Mouse (Mus musculus): ENCODE measurements around the gene Arhgef12.

Arhgef12 gene

DNA sequence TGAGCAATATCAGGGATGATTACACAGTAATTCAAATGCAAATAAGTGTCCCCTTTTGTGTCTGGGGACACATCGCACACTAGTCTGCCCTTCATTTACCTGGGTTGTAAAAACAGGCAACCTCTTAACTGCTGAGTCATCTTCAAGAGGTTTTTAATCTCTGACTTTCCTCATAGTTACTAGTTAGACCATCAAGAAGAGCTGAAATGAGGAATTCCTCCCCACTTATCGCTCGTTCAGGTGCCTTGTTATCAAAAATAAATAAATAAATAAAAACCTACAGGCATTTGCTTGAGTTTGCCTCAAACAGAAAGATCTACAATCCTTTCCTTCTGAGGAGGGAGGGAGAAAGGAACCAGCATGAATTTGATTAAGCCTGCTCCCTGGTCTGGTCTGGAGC, 1.7 kb upstream of the Arhgef12 start:
- DNase-seq (ENCODE audit: low spot score) = no peak

DNA sequence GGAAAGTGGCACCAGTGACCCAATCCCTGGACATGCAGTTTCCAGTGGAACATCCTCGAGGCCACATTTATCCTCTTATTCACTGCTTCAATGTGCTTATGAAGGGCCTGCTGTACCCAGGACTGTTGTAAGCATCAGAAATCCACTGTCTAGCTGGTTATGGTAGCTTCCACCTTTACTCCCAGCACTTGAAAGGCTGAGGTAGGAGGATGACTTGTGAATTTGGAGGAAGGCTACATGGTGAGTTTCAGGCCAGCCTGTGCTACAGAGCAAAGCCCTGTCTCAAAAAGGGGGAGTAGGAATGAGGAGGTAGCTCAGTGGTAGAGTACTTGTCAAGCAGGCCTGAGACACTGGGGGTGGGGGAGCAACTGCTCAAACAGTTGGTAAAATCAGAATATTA, 1.0 kb upstream of the Arhgef12 start:
- no peak for DNase-seq (ENCODE audit: low spot score)

DNA sequence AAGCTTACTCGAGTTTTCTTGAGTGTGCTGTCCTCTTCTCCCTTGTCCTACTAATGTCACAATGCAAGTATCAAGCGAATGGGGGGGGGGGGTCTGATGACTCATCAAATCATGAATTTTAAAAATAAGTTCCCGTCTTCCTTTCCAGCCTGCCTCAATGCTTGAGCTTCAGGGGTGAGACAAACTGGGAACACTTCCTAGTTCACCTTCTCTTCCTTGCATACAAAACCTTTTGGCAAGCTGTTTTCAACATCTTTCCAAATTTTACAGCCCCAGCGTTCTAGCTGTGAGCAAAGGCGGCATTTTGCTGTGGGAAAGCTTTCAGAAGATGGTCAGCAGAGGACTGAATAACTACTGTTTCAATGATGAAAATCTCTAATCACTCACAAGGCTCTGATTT, 516 bp upstream of the Arhgef12 start:
- no peak for DNase-seq (ENCODE audit: low spot score)

DNA sequence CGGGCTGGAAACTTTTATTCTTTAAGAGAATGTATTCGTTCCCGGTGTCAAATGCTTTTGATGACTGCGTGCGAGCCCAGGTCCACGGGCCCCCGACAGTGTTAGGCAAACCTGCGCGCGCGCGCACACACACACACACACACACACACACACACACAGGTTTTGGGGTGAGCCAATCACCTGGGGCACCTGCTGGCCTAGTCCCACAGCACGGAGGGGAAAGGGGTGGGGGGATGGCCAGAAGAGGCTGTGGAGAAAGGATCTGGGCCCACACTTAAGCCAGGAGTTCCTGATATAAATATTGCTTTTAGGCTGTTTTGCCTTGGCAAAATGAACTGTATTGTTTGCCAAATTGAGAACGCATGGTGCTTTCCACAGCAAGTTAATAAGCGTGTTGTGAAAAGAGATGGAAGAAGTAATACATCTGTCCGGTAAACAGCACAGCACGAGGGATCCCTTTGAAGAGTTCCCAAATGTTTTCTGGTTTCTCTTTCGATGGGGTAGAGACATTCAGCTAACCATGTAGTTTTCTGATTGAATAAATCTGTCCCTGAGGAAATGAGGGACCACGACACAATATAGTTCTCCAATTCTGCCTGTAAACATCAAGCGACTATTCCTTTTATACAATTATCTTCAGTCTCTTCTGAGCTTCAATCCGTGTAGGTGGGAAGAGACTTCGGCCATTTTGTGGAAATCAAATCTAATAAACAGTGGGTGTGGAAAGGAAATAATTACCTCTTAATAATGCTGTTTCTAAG, 433 bp downstream of the Arhgef12 start:
- DNase-seq (ENCODE audit: low spot score) = peak; percentile 34

DNA sequence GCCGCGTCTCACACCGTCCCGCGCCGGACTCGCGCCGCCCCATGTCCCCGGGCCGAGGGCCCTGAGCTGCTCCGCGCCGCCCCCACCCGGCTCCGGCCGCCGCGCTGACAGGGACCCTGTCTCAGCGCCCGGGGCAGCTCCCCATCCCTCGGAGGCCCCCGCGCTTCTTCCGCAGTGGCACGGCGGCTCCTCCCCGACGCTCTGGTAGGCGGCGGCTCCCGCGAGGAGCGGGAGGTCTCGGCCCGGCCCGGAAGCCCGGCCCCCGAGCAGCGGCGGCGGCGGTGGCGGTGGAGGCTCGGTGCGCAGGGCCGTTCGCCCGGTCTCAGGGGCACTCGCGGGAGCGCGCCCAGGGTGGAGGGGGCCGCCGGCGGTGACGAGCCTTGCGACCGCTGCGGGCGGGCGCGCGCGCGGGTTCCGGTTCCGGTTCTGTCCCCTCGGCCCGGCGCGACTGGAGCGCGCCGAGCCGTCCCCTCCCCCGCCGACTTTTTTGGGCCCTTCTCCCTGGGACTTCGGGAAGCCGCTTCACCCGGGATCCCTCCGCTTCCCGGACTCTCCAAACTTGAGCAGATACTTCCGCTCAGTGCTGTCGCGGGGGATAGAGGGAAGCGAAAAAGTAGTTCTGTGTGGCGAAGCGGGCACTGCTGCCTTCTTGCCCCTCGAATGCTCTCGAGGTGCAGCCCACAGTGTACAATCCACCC, 1.2 kb downstream of the Arhgef12 start:
- peak; percentile 59 for DNase-seq (ENCODE audit: low spot score)

DNA sequence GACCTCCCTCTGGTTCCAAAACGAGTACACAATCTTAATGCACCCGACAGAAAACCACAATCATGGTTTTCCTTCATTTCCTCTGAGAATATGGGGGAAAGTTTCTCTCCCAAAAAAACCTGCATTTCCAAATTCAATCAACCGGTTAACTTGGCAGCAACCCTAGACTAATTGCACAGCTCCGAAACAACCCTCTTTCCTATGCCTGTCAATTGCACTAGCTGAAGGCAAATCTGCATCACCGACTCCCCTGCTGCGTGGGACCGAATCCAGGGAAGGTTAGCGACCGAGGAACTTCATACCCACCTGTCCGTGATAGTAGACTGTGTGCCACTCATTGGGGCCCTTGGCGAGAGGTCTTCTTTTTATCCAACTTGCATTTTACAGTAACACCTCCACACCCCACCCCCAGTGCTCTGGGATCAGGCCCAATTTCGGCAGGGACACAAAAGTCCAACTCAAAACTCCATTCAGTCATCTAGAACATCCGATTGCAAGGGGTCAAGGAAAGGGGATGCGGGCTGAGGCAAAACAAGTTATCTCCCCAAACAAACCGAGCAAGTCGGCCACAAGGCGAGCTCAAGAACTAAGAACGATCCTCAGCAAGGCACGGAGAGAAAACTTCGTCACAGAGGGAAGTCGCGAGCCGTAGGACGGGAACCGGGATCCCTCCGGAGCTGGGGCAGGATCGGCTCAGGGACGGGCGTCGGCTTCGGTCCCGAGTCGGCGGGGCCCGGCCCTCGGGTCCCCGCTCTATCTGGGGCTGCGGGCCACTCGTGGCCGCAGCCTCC, 2.0 kb downstream of the Arhgef12 start:
- peak; percentile 6 for DNase-seq (ENCODE audit: low spot score)

DNA sequence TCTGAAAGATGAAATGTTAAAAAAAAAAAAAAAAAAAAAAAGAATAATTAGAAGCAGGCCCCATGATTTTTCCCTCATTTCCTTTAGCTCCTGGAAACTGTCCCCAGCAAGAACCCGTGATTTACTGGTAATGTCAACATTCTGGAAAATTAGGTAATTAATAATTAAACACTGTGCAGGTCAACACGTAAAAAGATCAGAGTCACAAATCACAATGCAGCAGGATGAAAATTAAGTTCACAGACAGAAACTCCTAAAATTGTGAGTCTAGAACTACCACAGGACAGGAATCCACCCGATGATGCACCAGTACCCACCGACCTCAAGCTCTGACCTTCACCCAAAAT, 2.5 kb downstream of the Arhgef12 start:
- no peak for DNase-seq (ENCODE audit: low spot score)

DNA sequence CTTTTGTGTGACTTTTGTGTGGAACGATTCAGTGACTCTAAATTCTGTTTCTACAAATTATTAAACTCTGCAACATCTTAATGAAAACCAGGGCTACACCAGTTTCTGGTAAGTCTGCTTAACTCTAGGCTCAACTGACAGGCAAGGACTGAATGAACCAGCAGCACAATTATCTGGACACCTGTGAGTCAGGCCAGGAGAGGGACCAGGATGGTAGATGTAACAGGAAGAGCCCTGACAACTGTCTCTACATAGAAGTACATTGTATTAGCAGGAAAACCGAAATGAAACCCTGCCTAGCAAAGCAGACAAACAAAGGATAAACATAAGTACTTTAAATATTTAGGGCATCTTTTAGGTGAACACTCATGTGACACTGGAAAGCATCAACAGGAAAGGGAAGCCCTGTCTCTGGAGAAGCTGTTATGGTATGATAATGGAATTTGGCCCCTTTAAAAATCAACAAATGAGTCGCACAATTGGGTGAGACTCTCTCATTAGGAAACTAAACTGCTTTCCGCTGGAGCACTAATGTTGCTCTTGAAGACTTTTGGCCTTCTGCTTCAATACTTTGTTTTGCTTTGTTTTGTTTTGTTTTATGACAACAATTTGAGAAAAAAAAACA, 3.3 kb downstream of the Arhgef12 start:
- DNase-seq (ENCODE audit: low spot score) = no peak

DNA sequence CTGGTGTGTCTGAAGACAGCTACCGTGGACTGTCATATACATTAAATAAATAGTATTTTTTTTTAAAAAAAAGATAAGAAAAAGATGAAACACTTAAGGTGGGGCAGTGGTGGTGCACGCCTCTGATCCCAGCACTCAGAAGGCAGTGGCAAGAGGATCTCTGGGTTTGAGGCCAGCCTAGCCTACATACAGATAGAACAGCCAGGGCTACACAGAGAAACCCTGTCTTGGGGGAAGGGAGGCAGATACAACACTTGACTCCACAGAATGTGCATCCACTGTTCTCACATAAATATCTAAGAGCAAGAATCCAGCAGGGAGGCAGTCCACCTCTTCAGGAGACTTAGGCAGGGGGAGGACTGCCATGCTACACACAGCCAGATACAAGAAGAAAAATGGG, 4.1 kb downstream of the Arhgef12 start:
- DNase-seq (ENCODE audit: low spot score) = no peak

DNA sequence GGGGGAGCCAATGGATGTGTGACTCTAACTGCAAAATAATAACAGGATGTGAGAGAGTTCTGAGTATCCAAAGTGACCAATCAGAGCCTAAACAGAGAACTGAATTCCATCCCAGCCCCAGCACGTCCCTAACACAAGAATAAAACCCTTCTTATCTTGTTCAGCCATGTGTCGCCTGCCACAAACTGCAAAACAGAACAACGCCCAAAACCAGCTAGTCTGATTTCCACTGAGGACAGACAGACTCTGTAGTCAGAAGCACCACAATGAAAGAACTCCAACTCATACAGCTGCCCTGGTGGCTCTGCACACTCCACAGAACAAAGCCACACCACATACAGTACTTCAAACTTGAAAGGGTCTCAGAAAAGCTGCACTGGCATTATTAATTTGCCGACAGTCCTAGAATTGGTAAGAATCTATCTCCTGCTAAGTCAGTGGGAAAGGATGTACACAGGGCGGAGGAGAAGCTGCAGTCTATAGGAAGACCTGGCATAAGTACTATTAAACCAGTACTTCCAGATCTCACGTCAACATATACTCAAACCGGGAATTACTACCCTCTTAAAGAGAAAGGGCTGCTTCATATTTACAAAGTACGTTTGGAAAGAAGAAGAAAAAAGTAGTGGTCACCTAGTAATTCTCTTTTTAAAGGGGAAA, 5.0 kb downstream of the Arhgef12 start:
- DNase-seq (ENCODE audit: low spot score) = no peak

DNA sequence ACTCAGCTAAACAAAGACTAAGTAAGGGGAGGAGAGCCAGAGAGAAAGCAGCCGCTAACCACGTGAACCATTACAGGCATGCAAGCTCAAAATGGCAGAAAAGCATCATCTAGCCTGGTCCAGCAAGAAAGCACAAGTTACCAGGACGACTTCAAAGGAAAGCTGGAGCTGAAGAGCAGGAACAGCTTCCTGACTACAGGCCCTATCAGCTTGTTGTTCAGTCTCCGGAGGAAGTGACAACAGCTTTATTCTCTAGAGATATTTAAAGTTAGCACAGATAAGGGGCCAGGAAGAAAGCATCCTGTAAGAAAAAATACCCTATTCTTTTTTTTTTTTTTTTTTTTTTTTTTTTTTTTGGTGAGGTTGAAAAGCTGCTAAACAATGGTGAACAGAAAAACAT, 8.1 kb downstream of the Arhgef12 start:
- no peak for DNase-seq (ENCODE audit: low spot score)

DNA sequence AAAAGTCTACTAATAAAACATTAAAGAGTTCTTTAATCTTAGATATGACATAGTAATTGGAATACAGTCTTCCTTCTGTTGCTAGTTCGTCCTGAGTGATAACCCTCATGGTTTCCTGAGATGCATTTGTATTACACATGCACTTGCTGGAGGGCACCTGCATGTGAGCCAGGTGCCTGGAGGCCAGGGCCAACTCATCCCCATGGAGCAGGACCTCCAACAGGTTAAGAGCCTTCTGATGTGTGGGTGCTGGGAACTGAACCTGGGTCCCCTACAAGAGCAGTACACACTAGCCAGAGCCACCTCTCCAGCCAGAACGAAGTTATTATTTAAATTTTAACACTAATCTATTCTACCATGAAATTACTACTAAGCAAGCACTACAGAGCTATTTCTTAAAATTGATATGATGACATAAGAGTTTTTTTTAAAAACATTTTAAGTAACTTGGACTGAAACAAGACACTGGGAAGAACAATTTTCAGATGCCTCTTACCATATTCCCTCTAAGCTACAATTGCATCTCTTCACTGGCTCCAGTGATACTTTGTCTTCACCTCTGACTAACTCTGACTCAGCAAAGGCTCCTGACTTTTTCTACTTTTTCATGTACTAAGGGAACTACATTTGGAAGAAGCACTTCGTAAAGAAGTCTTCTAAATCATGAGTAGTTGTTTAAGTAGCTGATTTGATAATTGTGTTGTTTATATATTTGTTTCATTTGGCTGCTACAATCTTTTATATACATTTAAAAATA, 9.1 kb downstream of the Arhgef12 start:
- no peak for DNase-seq (ENCODE audit: low spot score)

DNA sequence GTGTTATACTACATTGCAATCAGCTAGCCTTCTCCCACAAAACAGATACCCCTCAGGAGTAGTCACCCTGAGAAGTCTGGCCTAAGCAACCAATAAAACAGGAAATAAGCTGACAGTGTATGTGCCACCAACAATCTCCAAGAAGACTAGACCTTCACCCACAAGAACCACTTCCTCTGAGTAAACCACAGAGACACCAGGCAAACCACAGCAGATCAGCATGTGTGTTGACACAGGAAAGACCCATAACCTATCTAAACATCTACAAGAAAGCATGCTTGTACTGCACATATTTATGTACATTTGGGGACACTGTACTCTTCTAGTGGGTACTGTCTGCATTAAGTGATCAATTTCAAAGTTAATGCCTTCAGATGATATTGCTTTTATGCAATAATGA, 10.7 kb downstream of the Arhgef12 start:
- DNase-seq (ENCODE audit: low spot score) = peak; percentile 75

DNA sequence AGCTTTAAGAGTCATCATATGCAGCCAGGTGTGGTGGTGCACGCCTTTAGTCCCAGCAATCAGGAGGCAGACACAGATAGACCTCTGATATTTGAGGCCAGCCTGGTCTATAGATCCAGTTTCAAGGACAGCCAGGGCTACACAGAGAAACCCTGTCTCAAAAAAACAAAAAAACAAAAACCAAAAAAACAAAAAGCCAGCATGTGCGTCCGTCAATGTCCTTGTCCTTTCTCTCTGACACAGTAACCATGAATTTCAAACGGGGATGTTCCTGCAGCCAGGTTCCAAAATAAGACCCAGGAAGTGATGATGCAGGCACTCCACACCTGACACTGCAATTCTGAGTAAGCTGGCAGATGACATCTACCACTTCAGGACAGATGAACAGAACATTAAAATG, 12.2 kb downstream of the Arhgef12 start:
- DNase-seq (ENCODE audit: low spot score) = no peak

DNA sequence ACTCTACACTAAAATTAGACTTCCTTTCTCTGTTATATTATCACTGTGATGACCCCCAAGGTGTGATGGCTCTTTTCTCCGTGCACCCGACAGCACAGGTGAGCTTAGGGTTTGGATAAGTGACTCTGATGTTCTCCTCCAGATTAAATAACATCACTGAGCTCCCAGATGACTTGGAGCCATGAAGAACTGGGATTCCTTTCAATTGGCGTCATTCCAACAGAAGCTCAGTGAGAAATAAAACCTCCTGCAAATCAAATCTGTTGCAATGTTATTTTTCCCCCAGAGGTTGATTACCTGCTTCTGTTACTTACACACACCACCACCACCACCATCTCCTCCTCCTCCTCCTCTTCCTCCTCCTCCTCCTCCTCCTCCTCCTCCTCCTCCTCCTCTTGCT, 13.2 kb downstream of the Arhgef12 start:
- no peak for DNase-seq (ENCODE audit: low spot score)

DNA sequence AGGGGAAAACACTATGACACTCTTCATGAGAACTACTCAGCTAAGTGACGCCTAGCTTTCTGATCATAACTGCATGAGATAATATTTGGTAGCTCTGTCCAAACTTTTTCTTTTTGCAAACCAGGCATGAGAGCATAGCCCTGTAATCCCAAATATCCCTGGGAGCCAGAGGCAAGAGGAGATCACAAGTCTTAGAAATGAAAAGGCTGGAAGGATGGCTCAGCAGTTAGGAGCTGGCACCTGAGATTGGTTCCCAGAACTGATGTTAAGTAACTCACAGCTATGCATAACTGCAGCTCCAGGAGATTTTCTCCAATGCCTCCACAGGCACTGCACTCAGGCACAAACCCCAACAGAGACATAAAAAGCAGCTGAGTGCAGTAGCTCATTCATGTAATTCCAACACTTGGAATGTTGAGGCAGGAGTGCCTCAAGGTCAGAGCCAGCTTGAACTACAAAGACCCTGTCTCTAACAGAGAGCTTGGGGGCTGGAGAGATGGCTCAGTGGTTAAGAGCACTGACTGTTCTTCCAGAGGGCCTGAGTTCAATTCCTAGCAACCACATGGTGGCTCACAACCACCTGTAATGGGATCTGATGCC, 21.3 kb downstream of the Arhgef12 start:
- DNase-seq (ENCODE audit: low spot score) = no peak

DNA sequence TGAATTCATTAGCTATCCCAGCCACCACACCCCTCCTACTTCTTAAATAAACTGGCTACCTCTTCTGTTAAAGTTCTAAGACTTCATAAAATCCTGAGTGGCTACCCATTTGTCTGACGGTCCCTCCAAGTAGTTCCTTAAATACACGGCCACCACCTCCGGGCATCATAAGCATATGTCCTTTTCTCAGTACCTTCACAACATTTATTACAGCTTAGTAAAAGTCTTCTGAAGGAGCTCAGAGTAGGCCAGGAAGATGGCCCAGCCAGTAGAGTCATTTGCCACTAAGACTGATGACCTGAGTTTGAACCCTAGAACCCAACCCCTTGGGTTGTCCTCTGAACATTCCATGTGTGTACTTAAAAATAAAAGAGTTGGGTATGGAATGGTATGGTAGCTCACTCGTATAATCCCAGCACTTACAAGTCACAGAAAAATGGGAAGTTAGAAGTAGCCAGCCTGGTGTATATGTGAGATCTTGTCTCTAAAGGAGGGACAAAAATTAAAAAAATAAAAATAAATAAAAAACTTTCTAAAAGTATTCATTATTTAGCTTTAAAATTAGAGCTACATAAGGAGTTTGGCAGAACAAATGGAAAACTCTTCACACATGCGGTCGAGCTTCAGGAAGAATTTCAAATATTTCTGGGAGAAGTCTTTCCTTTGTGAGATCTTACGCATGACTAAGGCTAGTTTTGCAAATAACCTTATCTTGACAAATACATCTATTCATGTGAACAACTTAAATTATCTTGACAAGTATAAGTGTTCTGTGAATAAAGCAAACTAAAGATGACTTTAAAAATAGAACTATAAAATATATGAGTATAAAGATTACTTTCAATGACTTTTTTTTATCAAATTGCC, 22.3 kb downstream of the Arhgef12 start:
- no peak for DNase-seq (ENCODE audit: low spot score)

DNA sequence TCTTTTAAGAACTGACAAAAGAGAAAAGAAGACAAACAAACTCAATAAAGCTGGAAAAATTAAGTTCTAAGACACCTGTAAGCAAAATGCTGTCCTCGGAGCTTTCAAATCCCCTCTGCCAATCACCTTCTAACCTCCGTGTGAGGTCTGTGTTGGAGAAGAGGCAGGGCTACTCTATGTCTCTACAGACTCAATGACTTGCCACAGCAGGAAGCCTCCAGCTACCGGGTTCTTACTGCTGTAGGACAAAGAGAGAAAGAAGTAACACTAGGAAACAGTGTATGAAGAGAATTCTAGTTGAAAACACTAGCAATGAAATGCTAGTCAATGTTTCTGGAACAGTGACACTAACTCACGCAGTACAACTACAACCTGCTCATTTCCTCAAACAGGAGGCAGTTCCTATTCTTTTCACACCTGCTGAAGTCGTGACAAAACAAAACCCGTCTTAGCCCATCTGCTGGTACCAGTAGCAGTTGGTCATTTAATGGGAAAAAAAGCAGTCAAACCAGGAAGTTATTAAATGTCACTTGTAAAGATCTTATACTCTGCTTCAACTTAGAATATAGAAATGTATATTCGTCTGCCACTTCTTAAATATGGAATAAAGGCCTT, 23.5 kb downstream of the Arhgef12 start:
- no peak for DNase-seq (ENCODE audit: low spot score)

DNA sequence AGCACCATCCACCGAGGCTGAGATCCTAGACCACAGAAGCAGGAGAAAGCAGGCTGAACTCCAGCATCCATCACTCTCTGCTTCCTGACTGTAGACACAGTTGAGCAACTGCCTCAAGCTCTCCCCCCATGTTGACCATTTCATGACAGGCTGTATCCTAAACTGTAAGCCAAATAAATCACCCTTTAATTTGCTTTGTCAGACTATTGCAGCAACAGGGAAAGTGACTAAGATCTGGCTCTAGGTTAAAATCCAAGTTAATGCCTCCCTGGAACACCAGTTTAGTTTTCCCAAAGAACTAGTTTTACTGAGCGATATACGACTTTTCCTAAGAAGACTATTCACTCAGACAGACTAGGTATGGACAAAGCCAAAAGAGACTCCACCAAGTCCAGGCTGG, 28.3 kb downstream of the Arhgef12 start:
- DNase-seq (ENCODE audit: low spot score) = no peak

DNA sequence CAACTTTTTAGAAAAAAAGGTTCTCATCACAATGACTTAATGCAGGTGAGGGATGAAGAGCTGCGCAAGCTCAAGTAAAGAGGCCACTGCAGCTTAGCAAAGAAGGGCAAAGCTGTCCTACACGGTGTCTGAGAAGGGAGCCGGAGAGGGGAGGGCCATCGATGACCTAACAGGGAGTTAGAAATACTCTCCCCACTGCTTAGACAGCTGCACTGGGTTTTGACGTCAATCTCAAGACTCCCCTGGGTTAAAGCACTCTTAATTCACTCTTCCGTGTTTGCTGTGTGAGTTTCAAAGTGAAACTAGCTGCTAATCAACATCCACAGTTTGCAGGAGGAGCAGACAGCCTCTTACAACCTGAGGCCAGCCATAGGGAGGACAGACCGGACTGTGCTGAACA, 30.9 kb downstream of the Arhgef12 start:
- DNase-seq (ENCODE audit: low spot score) = no peak

Data from T-cell, adult 2 months (primary cell).